Mouse (Mus musculus) urinary bladder, postnatal 14 days (tissue): ENCODE data around the gene Dguok.
A peak's percentile ranks its signal among the peaks of the same experiment; 100 is the strongest.

Source experiments
- DNase-seq: peaks from one replicate; pipeline ENCODE4 v3.0.0; 2021; ENCODE audit warnings: low spot score

Dguok gene

DNA sequence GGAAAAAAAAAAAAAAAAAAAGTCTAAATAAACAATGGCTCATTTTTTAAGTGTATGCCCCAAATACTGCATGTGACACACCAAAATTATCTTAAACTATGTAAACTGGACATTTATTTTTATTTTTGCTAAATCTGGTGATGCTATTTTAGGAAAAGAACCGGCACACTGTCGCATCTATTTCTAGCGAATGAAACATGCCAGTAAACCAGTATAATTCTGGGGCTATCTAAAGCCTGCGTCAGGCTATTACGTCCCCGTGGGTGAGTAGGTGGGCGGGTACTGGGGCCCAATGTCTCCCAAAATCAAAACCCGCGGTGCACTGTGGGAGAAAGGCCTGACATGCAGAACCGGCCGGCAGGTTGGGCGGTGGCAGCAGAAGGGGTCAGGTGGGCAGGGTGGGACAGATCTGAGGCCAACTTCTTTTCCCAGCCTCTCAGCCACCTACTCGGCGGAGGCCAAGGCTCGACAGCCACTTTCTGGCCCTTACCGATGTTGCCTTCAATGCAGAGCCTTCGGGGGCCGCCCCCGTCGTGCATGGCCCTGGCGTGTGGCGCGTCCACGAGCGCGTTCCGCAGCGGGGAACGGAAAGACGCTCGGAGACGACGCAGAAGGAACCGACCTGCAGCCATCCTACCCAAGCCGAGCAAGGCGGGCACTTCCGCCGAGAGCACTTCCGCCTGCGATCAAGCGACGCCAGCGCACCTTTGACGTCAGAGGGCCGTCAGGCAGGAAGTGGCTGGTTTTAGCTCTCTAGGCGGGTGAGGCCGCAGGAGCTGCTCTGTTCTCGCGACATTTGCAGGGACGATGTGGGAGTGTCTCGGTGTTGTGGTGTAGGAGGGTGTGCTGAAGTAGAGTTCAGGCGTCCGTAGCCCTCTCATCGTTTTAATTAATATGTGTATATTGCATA lies at the start of gene Dguok:
Gene Dguok (minus strand): TSS at position 712 of the 910 bp plus-strand sequence.
- peak; percentile 98 for DNase-seq

DNA sequence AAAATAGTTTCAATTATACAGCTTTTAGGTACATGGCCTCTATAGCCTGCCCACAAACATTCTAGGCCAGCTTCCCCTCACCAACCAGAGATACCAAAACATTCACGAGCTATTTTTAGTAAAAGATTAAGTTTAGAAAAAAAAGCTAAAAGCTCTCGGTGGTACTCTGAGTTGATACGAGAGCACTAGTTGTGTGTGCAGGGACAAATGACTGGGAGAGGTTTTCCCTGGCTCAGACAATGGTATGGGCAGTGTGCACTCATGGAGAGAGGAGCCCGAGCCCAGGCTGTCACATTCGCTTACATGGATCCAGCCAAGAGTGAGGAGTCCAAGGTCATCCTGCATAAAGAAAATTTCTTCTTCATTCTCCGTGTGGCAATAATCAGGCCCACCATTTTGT lies 49.2 kb upstream of the Dguok start:
- DNase-seq, result no peak

DNA sequence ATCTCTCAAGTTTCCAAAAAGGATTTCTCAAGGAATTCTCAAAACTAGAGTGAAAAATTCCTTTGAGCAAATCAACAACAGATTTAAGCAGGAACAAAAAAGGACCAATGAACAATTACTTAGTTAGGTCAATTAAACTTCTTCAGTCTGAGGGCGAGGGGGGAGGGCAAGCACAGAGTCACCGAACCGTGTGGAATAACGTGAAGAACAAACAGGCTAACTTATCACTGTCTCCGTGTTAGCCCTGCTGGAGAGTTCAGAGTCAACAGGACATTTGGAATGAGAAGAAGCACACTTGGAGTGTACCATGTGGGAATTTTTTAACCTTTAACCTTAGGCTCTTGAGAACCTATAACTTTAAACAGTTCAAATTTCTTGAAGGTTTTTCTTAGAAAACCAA lies 41.6 kb upstream of the Dguok start:
- DNase-seq, result no peak

DNA sequence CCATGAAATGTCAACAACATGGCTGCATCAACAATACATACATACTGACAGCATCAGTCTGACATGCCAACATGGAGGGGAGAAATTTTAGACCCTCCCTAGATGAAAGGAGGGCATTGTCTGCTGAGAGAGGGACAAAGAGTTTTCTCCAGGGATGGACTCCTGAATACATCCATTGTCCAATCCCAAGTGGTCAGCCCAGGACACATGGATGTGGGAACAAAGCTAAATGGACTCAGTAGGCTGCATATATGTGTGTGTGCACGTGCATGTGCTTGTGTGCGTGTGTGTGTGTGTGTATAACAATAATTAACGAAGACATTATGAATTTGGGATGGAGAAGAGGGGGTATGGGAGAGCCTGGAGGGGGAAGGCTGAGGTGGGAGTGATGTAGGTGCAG lies 39.0 kb upstream of the Dguok start:
- no peak for DNase-seq

DNA sequence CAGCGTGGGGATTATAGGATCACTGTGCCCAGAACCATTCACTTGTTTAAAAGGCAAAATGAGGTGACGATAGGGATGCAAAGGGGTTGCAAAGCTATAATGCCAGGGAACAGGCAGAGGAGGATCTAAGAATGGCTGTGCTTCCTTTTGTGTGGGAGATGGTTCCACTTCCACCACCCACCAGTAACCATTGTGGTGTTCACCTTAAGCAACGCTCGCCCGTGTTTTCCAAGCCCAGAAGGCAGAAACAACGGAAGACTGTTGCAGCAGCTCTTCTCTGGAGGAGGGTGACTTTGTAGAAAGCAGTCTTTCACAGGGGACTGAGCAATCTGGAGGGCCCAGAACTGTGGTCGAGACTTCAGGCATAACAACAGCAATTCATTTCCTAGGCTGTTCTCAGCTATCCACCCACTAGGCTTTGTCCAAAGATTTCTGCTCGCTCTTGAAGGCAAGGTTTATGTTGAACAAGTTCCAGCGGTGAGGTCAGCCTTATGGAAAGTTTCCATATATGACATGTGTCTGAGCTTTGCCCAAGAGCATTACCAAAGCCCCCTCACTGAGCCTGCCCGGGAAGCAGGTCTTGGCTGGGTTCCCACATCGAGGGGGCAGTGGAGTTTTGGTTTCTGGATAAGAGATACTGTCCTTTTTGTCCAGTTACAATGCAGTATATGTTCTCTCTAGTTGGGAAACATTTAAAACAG lies 35.1 kb upstream of the Dguok start:
- DNase-seq, result peak; percentile 23

DNA sequence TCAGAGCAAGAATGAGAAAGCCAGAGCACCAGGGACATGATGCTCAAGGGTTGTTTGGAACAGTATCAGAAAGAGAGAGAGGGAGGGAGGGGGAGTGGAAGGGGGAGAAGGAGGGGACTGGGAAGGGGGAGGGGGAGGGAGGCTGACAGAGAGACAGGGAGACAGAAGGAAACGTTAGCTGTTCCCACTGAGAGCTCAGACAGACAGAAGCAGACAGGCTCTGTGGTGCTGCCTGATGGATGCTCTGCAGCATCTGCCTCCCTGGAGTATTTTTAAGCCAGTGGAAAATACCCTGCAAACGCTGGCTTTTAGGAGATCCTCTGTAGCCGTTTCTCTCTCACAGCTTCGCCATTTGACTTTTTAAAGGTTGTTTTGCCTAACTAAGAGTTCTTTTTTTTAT lies 33.2 kb upstream of the Dguok start:
- no peak for DNase-seq

DNA sequence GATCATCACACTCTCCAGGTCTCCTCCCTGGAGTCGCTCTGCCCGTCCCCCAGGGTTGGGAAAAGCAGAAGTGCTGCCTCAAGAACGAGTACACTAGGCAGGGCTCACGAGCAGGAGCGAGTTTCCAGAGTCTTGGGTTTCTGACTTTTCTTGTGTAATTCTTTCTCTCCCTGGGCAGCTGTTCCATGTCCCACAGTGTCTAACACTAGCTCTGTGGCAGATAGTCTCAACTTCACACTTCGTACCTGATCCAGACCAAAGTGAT lies 30.0 kb upstream of the Dguok start:
- DNase-seq, result no peak

DNA sequence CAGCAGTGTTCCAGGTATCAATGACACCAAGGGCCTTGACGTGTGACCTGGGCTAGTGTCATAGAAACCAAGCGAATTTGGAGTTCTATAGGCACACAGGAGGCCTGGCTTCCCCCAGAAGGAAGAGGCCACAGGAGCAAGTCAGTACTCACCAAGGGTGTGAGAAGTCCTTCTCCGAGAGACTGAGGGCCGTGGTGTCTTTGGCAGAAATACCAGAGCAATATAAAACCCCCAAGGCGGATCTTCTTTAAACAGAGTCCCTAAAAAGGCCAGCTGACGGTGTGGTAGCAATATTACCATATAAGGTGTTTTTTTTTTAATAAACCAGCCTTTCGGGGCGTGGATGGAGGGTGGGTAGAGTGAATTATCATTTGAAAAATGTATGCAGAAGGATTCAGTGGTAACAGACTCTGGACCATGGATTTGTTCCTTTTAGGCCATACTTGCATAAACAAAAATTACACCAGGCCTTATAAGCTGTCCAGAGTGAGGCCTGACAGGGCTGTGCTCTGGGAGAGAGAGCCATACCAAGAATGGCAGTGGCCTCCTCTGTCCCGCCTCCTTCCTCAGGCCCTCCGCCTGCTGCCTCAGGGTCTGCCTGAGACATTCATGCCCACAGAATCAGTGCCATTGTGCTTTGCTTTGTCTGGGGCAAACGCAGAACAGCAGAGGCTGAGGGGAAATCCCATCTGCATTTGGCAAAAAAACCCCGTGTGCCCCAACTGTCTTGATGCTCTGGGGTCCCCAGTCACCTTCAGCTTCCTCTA lies 29.4 kb upstream of the Dguok start, which contains the start of gene Actg2:
Gene Actg2 (minus strand): TSS at position 238 of the 767 bp plus-strand sequence.
- DNase-seq, result peak; percentile 18

DNA sequence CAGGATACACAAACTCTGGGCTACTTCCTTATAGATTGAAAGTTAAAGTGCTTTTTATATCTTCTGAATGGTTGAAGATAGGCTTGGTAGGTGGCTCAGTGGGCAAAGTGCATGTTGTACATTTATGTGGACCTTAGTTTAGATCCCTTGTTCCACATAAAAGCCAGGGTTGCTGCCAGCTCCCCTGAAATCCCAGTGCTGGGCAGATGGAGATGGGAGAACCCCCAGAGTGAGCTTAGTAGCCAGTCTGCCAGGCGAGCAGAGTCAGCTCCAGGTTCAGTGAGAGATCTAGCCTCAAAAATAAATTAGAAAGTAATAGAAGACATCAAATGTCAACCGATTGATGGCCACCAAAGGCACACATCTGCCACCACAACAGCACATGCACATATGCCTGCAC lies 25.8 kb upstream of the Dguok start:
- no peak for DNase-seq

DNA sequence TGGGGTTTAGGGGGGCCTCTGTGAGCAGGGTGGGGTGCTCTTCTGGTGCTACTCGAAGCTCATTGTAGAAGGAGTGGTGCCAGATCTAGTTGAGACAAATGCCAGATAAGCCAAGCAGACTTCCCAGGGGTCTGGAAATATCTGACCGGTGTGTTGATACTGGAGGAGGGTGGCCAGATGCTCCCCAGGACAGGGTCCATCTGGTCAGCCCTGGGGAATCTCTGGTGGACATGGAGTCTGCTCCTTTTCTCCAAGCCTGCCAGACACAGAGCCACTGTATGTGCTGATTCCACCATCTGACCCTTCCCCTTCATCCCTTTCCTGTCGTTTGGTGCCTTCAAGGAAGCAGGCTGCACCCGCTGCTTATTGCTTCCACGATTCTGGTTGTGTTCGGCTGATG lies 16.4 kb upstream of the Dguok start:
- DNase-seq, result no peak

DNA sequence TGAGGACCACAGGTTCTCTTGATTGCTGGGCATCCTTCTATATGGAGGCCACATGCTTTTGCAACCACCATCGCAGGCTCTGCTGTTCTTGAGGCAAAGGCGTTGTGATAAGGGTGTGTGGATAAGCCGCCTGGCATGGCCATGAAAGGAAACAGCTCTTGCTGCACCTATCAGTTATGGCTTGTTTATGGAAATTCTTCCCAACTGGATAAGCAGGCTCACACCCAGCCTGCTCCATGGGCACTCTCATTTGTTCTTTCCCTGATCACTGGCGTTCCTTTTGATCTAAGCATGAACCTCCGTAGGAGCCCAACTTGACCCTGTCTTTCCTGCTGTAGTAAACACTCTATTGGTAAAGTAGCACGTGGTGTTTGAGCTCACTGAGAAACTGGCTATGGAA lies 15.0 kb upstream of the Dguok start:
- no peak for DNase-seq

DNA sequence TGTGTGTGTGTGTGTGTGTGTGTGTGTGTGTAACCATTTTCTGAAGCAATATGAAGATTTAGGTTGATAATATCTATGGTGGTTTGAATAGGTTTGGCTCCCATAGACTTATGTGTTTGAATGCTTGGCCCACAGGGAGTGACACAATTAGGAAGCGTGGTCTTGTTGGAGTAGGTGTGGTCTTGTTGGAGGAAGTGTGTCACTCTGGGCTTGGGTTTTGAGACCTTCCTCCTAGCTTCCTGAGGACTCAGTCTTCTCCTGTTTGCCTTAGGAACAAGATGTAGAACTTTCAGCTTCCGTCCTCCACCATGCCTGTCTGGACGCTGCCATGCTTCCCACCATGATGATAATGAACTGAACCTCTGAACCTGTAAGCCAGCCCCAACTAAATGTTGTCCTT lies 11.9 kb upstream of the Dguok start:
- DNase-seq, result no peak

DNA sequence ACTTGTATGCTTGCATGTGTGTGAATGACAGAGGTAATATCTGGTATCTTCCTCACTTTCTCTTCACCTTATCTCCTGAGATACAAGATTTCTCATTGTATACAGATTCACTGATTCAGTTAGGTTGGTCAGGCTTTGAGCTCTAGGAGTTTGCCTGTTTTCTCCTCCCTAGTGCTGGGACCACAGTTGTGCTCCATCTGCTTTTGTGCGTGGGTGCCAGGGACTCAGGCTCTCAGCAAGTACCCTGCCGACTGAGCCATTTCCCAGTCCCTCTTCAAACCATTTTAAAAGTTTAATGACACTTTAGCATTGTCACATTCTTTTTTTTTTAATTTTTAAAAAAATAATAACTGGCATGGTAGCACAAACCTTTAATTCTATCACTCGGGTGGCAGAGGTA lies 8.4 kb upstream of the Dguok start:
- no peak for DNase-seq

DNA sequence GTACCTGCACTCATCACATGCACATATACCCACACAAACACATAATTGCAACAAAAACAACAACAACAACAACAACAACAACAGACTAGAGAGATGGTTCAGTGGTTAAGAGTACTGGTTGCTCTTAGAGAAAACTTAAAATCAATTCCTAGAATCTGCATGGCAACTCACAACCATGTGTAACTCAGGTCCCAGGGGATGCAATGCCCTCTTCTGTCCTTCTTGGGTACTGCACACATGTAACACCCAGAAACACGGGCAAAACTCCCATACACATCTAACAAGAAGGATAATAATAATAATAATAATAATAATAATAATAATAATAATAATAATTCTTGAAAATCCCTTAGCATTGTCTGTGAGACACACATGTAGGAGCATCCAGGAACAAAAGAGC lies 5.7 kb upstream of the Dguok start:
- DNase-seq, result peak; percentile 73

DNA sequence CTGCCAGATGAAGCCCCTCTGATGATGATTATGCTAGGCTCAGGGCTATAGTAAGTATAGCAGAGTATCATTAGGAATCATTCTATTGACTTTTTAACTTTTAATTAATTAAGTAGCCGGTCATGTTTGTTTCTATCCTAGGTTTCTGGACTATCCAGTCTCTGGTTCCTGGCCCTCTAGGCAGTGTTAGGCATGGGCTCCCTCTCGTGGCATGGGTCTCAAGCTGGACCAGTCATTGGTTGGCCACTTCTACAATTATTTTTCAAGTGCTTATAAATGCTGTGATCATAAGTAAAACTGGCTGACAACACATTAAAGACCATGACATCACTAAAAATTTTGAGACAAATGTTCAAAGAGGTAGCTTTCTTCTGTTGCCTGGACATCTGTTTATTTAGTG lies 3.4 kb upstream of the Dguok start:
- DNase-seq, result no peak

DNA sequence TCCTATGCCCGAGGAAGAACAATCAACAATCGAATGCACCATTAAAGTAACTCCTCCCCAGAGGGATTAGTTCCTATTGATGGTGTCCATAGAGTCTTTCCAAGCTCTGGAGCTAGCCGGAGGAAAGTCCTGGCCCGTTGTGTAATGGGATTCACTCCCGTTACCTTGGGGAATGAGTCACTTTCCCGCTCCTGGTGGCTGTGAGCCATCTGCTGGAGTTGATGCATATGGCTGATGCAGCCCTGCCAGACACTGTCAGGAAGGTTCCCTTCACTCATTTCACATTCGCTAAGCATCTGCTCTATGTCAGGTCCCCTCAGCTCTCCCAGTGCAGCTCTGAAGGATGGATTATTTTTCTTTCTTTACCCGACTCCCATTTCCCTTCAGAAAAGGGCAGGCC lies 2.7 kb upstream of the Dguok start:
- peak; percentile 22 for DNase-seq

DNA sequence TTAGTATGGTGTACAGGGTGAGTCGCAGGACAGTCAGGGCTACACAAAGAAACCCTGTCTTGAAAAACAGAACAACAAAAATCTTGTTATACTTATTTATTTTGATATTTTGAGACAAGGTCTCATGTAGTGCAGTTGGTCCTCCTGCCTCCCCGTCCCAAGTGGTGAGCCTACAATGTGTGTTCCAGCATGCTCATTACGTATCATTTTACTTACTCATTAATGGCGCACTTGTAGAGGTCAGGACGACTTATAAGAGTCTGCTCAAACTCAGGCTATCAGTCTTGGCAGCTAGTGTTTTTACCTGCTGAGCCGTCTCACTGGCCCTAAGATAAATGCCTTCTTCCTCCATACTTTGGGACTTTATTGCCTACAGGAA lies 388 bp upstream of the Dguok start:
- no peak for DNase-seq

DNA sequence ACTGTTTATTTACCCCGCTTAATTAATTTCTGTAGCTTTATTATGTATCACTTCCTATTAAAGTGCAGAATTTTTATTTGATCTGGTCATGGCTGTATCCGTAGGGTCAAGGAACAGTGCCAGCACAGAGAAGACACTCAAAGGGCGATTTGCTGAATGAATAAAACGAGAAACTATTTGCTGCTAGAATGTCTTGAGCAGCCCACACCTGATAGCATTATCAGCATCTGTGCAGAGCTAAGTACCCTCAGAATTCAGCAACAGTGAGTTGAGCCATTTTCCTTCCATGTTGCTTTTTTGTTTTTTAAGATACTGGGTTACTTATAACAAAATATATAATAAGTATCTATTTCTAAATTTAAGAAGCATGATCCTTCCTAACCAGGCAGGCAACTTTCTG lies 1.2 kb downstream of the Dguok start:
- DNase-seq, result no peak

DNA sequence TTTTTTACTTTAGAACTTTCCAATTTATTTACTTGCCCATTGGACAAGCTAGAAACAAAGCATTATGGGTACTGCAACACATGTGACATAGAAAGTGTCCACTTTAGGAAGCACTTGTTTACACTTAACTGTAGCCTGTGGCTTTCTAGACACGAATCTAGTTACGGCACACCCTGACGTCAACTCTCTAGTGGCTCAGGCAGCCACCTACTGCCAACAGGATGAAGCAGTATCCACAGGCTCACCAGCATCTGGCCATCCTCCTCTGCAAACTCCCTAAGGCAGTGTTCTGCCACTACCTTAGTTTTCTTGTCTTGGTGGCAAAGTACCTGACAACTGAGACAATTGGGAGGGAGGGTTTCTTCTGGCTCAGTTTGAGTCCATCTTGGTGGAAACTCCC lies 3.4 kb downstream of the Dguok start:
- no peak for DNase-seq

DNA sequence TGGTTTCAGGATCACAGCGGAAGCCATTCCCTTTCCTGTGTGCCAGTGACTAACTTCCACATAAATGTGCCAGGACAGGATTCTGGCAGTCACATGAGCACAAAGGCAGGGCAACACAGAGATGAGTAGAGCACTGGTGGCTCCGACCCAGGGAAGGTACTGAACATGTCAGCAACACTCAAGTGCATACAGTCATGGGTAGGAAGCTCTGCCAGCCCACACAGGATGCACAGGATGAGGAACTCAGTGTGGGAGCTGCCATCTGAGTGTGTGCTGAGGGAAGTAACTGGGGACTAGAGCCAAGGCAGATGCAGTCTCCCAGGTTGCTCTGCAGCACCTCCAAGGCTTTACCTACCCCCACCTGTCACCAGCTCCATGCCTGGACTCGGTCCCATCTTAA lies 4.1 kb downstream of the Dguok start:
- DNase-seq, result no peak

DNA sequence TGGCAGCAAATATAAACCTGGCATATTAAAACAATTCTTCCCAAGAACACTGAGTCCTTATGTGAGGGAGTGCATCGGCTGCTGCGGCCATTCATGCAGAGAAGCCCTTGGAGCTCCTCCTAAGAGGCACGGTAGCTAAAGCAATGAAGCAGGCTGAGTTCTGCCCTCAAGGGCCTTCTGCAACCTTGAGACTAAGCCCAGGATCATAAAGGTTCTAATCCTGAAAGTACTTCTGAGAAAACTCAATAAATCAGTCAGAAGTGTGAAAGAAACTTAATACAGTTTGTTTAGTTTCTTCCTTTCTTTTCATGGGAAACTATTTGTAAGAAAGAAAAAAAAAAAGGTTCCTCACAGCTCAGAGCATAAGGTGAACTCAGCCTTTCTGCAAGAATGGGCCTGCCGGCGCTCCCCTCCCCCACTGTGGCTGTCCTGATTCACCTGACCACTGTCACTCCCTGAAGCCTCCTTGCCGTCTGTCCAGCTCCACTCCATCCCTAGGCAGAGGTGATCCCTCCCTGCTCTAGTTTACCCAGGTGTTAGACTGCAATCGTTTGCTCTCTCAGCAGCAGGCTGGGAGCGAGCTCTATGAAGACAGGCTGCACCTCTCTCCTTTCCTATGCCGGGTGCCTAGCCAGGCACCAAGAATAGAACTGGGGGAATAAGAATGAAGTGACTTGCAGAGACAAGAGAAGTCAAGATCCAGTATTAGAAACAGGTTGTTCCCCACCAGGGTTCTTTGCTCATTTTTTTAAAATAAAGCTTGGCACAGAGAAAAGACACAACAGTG lies 5.1 kb downstream of the Dguok start:
- no peak for DNase-seq

DNA sequence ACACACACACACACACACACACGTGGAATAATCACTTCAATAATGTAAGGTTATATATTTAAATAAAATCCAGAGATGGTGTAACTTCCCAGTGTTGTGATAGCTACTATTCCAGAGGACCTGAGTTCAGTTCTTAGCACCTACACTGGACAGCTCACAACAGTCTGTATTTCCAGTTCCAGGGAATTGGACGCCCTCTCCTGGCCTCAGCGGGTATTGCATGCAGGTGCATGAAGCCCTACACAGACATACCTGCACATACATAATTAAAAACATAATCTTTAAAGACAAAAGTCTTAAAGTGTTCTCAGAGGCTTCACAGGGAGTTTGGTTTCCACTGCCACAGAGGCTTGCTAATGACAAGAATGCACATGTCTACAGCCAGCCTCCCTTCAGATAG lies 6.3 kb downstream of the Dguok start:
- DNase-seq, result no peak
